Mouse (Mus musculus) CH12.LX (cell line): ENCODE measurements at regions not wholly inside any gene's neighbourhood (a gene's known extent, or its start where the extent isn't known, plus 50 kb on each side); places are given as distances from the start of the nearest gene placed in this dataset.

ENCODE experiments used
- CHD2 ChIP-seq: IDR thresholded peaks from 2 replicates; pipeline ENCODE4 v1.6.1; 2011; ENCODE audit warnings: low read length, improper control_type of control experiment
- CTCF ChIP-seq, 2 experiments: IDR thresholded peaks in 1 of 2; conservative IDR thresholded peaks in 1 of 2; 2 replicates each; pipeline ENCODE4 v1.5.1; 2011 to 2012; ENCODE audit warnings: low read depth in 2 of 2, low read length in 2 of 2, improper control_type of control experiment in 1 of 2, inconsistent platforms in 1 of 2, mild to moderate bottlenecking in 1 of 2, moderate library complexity in 1 of 2
- E2F4 ChIP-seq: IDR thresholded peaks from 2 replicates; pipeline ENCODE4 v1.6.1; 2011; ENCODE audit warnings: low read depth, low read length, improper control_type of control experiment; ENCODE audit not compliant: insufficient replicate concordance
- MAFK ChIP-seq: IDR thresholded peaks from 2 replicates; pipeline ENCODE4 v1.6.1; 2011; ENCODE audit warnings: low read length, improper control_type of control experiment; ENCODE audit not compliant: insufficient replicate concordance
- POLR2A ChIP-seq: IDR thresholded peaks from 2 replicates; pipeline ENCODE4 v1.6.1; 2011; ENCODE audit warnings: low read depth, mild to moderate bottlenecking, improper control_type of control experiment, low read length
- POLR2AphosphoS2 ChIP-seq: IDR thresholded peaks from 2 replicates; pipeline ENCODE4 v1.6.1; 2011; ENCODE audit warnings: low read depth, low read length, improper control_type of control experiment
- SIN3A ChIP-seq: IDR thresholded peaks from 2 replicates; pipeline ENCODE4 v1.6.1; 2012; ENCODE audit warnings: low read length, improper control_type of control experiment, inconsistent platforms
- SMC3 ChIP-seq: IDR thresholded peaks from 2 replicates; pipeline ENCODE4 v1.6.1; 2011; ENCODE audit warnings: low read depth, low read length, improper control_type of control experiment

GRCm38 (mm10) chr1:189478051-189478450, 76.0 kb upstream of the Kcnk2 start:
- TF ChIP-seq CHD2 (no peak), POLR2A (no peak), CTCF (conservative IDR thresholded peaks at IDR 0.05 in 1 of 2, IDR thresholded peaks at IDR 0.05 in 1 of 2; ENCODE audit: low read depth in 2 of 2, low read length in 2 of 2) (no peak), SIN3A (no peak), E2F4 (no peak), SMC3 (no peak), POLR2AphosphoS2 (no peak), MAFK (no peak)
